Mouse (Mus musculus): ENCODE measurements around the gene Zfp9.

Zfp9 gene

DNA sequence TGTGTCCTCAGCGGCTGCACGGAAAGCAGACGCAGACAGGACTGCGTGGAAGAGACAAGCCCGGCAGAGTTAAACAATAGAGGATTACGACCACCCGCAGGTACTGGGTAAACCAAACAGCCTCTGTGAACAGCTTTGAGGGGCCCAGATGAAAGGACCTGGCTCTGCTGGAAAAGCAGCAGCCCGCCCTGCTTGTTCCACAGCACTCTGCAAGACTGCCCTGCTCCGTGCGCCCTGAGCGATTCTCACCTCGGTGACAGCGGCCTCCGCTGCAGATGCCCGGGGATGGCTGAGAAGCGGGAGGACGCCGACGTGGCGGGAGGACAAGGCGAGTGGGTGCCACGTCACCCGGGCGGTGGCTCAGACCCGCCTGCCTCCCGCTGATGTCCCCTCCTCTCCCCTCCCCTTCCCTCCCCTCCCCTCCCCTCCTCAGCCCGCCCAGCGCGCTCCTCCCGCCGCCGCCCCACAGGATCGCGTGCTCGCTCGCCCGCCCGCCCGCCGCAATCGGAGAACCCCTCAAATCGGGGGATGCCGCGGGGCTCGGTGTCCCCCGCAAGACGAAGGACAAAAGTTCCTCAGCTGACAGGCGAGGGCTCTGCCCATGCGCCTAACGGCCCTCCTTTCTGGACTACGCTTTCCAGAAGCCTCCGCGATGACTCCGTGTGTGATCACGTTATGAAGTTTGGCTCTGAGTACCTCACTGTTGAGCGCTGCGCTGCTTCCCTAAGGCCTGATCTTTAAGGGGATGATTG is at the start of gene Zfp9:
TSS of gene Zfp9 (minus strand) at position 364 of the 752 bp plus-strand sequence.
- DNase-seq (ENCODE audit: low spot score in 2 of 2) = peak; percentile 59 to 76

DNA sequence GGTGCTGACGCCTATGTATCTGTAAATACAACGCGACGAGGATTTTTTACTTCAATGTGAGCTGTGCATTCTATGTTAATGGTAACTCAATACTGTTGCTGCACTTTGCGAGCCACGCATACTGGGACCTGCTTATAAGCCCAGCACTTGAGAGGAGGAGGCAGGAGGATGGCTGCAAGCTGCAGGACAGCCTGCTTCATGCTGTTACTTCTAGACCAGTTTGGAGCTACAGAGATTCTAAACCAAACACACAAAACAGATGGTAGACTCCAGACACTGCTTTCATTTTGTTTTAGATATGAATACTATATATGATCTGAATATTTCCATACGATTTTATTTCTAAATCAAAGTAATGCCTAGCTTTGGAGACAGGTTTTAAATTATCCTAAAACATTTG is 41.5 kb upstream of the Zfp9 start:
- DNase-seq (ENCODE audit: low spot score in 2 of 2) = no peak

DNA sequence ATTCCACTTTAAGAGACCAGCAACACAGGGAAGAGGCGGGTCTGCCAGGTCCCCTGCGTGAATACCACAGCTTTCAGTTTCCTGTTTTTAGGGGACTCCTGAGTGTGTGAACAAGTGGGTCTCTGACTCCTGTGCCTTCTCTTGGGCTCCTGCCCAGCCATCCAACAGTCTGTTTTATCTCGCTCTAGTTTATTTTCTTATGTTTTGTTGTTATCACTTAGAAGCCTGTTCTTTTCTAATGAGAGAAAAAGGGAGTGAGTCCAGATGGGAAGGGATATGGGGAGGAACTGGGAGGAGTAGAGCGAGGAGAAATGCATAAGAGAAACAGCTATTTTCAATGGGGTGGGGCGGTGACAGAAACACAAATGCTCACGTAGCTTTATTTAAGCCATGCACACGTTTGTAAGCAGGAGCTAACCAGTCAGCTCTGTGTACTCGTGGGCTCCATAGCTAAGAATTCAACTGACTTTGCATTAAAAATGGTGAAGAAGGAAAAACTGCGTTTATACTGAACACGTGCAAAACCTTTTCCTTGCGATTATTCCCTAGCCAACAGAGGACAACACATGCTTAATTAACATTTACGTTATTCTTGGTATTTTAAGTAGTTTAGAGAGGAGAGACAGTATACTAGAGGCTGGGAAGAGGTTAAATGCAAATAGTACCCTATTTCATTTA is 34.4 kb upstream of the Zfp9 start:
- DNase-seq (ENCODE audit: low spot score in 2 of 2) = no peak

- DNase-seq (ENCODE audit: low spot score in 2 of 2) = no peak
Measured at GRCm38 (mm10) chr6:118499010-118499409, 19.9 kb upstream of the Zfp9 start.

- no peak for DNase-seq (ENCODE audit: low spot score in 2 of 2)
Measured at GRCm38 (mm10) chr6:118482125-118482524, 3.0 kb upstream of the Zfp9 start.

DNA sequence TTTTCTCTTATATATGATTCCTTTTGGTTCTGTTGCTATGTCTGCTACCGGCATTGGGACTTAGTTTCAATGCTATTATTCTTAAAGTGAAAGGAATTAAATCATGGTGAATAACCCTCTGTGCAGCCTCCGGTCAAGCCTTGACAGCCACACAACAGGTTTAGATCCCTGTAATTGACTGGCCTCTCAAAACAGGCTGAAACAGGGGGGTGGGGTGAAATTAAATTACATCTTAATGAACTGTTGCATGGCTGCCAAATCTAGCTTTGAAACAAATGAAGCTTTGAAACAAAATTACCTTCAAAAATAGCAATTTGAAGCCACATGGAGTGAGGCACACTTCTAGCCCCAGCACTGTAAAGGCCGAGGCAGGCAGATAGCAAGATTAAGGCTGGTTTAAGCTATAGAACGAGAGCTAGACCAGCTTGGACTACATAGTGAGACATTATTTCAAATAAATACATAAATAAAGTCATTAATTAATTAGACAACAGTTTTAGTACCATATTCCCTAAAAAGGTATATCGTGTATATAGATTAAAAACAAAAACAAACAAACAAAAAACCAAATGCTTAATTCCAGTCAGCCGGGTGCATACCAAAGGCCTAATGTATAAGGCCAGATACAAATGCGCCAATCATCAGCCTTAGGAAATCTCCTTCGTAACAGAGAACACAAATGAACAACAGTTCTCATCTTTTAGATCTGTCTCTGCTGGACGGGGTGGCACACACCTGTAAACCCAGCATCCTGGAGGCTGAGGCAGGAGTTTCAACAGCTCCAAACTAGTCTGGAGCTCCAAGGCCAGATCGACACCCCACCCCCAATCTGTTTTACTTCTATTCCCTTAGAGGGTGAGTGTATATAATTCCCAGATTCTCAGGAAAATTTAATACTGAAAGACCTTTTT is 990 bp downstream of the Zfp9 start:
- DNase-seq (ENCODE audit: low spot score in 2 of 2) = no peak

DNA sequence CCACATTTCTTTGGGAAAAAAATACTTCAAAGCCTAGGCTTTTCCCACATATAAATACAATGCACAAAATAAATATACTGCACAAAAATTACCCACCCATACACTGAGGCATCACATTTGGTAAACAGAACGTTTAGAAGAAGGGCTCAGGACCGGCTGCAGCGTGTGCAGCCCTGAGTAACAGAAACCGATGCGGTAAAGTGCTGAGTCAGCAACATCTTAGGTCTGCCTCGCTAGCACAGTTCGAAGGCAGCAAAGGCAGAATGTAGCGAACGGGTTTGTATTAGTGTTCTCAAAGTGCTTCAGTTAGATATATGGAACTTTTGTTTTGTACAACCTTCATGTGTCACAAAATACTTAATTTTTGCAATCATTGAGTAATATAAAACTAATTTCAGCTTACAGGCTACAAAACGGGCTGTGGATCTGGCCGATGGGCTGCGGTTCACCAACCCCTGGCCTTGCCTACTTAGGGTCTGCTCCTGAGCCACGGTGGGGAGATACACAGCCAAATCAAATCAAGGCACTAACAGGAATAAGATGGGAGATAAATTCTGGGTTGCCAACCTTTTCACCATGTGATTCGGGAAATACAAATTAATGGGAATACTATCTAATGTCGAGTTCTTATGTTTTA is 16.9 kb downstream of the Zfp9 start:
- DNase-seq (ENCODE audit: low spot score in 2 of 2) = no peak

GRCm38 (mm10) chr6:118457726-118458125 is 21.4 kb downstream of the Zfp9 start:
- no peak for DNase-seq (ENCODE audit: low spot score in 2 of 2)

GRCm38 (mm10) chr6:118455042-118455631 is 24.0 kb downstream of the Zfp9 start, which contains the start of gene Zfp248:
Gene Zfp248, minus strand, starts transcription at chr6:118455528.
- peak; percentile 86 to 90 for DNase-seq (ENCODE audit: low spot score in 2 of 2)

DNA sequence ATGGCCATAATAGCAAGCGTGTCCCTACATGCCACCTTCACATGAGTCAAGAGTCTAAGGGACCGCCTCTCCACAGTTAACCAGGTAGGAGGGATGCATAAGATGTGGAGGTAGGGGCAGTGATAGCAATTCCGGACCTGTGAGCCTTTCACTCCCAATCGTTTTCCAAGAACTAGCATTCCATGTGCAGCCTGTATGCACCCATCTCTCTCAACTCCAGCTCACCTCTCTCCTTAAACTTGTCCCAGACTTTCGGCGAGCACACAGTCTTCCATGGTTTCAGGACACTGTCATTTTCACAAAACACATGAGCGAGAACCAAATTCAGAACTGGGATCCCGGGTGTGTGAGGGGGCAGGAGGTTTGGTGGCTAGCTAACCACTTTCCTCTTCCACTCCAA is 24.7 kb downstream of the Zfp9 start:
- no peak for DNase-seq (ENCODE audit: low spot score in 2 of 2)

DNA sequence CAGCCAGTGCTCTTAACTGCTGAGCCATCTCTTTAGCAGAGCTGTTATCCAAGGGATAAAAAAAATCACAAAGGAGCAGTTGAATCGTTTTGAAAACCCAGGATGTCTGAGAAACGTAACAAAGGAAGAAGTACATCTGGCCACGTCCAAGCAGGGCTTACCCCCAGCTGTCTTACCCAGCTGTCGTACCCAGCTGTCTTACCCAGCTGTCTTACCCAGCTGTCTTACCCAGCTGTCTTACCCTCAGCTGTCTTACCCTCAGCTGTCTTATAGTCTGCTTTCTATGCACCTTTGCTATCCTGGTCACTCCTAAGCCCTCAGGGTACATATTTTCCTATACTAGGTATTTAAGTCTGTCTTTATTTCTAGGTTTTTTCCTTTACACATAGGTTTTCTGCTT is 47.6 kb downstream of the Zfp9 start:
- DNase-seq (ENCODE audit: low spot score in 2 of 2) = no peak

DNA sequence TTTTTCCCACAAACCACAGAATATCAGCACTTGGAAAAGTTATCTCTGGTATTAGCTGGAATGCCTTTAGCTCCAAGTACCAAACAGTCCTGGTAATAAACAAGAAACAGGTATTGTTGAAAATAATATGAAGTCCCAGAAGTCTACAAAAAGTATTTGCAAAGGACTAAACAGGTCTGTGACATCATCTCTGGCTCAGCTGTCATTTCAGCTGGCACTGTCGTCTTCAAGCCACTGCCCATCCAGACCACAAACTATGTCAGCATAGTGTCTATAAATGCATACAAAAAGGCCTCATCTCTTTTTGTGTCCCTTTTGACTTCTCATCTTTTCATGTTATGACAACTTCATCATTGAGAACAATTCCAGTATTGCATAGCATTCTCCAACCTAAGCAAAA is 52.5 kb downstream of the Zfp9 start:
- no peak for DNase-seq (ENCODE audit: low spot score in 2 of 2)

DNA sequence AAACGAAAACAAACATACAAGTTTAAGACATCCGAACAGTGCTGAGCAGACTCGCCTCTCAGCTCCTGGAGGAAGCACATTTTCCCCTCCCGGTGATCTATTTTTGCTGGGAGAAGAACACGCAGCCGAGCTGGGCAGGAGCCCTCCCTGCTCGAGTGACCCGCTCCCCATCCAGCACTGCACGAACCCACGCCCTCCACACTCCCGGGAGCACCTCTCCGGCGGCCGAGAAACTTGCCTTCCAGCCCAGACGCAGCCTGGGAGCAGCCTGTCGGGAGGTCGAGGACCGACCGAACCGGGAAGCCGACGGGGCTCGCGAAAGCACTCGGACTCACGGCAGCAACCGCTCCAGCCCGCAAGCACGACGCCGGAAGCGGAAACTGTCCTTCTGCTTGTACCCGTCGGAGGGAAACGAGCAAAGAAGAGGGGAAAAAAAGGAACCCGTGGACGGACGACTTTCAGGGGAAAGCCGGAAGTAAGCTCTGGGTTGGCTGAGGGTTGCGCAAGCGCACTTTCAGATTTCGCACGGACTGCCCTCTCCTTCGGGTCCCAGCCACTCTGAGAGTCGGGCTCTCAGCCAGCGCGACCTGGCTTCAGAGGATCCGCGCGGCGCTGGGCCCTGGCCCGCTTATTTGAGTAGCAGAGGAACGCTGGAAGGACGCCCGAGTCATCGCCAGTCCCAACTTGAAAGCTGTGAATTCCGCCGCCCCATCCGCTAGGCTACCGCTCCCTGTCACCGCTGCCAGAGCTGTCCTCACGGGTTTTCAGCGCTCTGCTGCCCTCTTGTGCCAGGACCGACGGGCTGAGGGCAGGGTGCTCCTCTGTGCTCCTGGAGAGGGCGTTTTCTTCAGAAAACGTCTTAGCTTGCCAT is 59.8 kb downstream of the Zfp9 start, which contains the start of gene Bms1:
TSS of gene Bms1 (minus strand) at position 425 of the 871 bp plus-strand sequence.
- DNase-seq (ENCODE audit: low spot score in 2 of 2) = peak; percentile 86 to 94
